Mouse (Mus musculus): ENCODE data around the gene Fbp1. TPM values are rescaled to one million over a fixed set of nuclear protein-coding genes. Genes with fewer than 3 reads are reported as not detected.

Gene Fbp1
- total RNA-seq (2014; fragmentation: Nextera tagmentation) (9.1 and 15.6 TPM in 2 replicates), total RNA-seq (2017) (16.6 and 19.3 TPM in 2 replicates)

DNA sequence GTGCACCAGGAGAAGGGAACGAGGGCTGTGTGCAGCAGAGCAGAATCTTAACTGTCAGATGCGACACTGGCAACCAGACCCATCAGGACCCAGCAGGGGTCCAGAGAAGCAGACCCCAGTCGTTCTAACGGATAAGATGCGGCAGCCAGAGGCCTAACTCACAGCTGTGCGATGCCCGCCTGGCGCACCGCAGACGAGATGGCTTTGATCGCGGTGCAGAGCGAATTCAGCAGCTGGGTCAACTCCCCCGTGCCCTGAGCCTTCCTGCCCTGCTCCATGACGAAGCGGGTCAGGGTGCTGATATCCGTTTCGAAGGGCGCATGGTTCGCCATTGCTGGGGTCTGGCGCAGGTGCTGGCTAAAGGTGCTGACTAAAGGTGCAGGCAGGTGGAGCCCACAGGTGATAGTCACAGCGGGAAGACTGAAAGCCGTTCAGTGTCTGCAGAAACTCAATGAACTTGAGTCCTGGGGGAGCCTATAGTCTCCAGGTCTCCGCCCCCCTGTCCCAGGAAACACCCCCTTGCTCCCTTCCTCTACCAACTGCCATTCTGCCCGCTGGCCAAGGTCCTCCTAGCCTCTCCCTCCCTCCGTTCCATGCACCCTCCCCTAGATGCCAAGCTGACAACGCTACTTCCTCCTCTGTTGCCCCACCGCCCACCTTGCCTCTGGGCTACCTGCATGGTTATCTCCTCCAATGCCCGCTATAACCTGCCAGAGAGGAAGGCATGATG is at the start of gene Fbp1:
Gene Fbp1 (minus strand): TSS at position 571 of the 730 bp plus-strand sequence.
- peak; percentile 93 for ATAC-seq (replicated peaks; ENCODE audit: poor library complexity, severe bottlenecking)

DNA sequence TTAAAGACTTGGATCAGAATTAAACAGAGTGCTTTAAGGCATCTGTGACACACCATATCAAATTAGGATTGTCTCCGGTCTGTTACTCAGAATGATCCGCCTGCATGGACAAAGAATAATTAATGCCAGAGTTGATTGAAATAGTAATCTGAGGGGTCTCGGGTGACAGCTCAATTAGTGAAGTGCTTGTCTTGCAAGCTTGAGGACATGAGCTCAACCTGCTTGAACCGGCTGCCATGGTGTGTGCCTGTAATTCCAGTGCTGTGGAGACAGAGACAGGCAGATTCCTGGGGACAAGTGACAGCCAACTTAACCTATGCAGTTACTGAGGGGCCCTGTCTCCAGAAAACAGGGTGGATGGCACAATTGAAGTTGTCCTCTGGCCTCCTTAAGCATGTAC is 44.4 kb upstream of the Fbp1 start:
- no peak for ATAC-seq (replicated peaks; ENCODE audit: poor library complexity, severe bottlenecking)

DNA sequence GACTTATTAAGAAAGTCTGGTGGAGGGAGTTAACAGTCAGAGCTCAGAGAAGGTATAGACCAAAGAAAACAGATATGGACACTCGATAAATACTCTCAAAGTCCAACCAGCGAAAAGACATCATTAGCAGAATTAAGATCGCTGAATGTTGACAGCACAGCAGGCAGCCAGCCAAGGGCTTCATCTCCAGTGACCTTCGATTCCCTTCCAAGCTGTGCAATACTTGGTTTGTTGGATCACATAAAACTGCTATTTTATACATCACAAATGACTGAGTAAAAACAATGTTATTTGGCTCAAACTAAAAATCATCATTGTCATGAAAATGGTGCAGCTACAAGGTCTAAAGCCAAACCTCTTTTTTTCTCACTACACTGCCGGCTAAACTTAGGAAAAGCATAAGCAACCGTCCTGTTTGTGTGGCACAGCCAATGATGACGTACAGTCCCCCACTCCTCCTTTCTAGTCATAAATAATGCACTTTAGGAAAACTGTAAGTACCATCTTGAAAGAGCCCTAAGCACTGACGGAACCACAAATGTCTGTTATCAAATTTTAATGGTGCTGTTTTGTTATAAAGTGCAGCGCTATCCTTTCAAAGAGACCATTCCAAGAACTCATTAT is 41.8 kb upstream of the Fbp1 start:
- no peak for ATAC-seq (replicated peaks; ENCODE audit: poor library complexity, severe bottlenecking)

DNA sequence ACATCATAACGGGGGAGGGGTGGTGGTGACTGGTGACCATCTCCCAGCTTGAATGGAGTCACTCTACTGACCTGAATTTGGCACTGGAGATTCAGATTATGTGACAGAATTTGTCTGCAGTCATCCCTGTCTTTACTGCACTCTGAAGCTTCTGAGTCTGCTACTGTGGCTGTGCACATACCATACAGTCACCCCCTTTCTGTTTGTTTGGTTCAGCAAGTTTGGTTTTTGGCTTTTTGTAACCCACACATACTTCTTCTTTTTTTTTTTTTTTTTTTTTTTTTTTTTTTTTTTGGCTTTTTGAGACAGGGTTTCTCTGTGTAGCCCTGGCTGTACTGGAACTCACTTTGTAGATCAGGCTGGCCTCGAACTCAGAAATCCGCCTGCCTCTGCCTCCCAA is 41.1 kb upstream of the Fbp1 start:
- ATAC-seq (replicated peaks; ENCODE audit: poor library complexity, severe bottlenecking) = peak; percentile 56

DNA sequence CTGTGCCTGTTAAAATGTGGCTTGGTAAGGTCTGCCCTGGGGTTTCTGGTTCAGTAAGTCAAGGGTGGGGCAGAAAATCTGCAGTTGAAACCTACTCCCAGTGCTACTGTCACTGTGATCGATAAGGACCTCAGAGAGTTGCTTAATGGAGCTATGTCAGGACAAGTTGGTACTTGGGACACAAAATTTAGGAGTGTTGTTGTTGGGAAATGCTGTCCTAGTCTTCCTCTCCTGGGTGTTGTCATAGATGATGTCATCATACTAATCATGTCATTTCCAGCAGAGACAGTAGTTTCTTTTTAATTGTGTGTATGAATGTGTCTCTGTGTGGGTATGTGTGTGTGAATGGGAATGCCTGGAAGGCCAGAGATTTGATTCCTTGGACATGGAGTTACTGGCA is 39.4 kb upstream of the Fbp1 start:
- ATAC-seq (replicated peaks; ENCODE audit: poor library complexity, severe bottlenecking) = peak; percentile 71

DNA sequence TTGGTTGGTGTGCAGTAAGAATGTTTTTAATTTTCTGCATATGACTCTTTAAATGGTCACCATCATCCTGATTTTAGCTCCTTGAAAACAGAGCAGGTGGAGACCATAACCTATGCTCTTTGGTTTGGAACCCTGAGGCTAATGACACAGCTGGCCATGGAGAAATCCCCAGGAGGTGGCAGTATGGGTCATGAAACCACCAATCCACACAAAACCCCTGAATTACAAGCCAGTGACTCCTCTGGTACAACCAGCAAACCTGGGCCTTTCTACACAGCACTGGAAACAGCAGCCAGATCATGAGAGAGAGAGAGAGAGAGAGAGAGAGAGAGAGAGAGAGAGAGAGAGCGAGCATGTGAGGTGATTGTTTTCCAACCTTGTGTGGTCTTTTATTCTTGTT is 38.4 kb upstream of the Fbp1 start:
- ATAC-seq (replicated peaks; ENCODE audit: poor library complexity, severe bottlenecking) = peak; percentile 79

DNA sequence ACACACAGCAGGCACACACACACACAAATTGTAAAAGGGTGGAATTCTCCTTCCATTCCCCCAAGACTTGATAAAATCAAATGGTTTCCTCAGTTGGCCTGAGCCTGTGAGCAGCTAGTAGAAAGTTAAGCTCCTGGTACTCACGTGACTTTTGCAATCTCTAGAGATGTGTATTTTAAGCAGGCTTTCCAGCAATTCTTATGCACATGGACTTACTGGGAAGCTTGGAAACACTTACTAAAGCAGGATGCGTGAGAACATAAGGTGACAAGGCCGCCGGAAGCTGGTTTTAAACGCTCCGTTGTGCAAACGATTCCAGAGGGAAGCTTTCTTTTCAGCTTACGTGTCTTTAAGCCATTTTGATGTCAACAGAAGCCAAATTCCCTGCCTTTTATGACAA is 35.1 kb upstream of the Fbp1 start:
- ATAC-seq (replicated peaks; ENCODE audit: poor library complexity, severe bottlenecking) = no peak

DNA sequence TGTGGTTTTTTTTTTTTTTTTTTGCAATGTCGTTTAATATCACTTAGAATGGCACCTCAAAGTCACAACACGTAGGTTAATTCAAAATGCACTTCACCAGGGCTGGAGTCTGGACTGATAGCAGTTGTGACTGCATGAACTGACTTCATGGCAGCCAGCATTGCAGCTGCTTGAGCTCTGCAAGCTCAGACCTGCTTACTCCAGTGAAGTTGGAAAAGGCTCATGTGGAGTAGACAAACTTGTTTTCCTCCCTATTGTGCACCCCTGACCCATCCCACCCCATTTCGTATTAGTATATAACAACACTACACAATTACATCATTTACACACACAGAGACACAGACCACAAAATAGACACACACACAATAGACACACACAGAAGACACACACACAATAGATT is 34.6 kb upstream of the Fbp1 start:
- ATAC-seq (replicated peaks; ENCODE audit: poor library complexity, severe bottlenecking) = no peak

DNA sequence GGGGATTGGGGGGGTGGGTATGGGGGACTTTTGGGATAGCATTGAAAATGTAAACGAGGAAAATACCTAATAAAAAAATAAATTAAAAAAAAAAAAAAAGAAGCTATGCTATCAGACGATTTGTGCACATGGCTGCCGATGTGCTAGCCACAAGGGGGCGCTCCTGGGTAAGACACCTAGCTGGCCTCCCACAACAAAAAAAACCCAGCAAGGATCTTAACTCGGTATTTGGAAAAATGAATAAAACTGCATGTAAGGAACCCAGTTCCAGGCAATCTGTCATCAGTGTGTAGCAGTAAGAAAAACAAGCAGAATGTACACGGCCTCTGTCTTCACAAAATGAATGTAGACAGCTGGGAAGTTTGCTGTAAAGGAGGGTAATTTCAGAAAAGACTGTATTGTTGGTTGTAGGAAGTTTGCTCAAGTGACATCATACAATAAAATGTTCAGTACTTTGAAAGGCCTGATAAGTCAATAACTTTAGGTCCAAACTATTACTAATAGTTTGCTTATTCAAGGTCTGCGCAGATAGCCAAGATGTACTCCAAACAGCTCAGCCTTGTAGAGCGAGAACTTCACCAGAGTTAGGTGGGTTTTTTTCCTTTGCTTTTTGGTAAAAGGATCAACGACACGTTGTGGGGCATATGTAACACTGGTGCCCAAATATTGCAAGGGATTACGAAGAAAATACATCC is 31.7 kb upstream of the Fbp1 start:
- ATAC-seq (replicated peaks; ENCODE audit: poor library complexity, severe bottlenecking) = peak; percentile 84

DNA sequence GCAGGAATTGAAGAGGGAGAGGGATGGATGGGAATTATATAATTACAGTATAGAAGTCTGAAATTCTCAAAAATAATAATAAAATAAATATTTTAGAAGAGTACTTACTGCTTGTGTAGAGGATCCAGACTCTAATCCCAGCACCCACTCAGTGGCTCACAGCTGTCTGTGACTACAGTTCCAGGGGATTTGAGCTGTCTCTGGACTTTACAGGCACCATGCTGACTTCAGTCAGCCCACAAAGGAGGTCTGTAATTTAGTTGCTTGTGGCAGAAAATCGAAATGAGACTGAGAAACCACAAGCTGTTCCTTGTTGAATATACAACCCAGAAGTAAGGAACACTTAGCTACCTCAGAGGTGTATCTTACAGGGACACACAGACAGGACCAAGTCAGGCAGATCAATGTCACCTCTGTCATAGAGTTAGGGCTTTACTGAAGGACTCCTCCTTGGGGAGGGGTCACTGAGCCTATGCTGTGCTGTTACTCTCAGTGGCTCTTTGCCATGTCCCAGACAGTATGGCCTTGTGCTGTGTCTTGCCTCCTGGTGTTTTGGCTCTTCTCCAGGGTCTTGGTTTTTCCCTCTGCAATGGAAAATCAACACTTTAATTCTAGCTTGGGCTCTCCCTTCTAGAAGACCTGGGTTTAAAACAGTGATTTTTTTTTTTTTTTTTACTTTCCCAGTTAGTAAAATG is 29.5 kb upstream of the Fbp1 start:
- no peak for ATAC-seq (replicated peaks; ENCODE audit: poor library complexity, severe bottlenecking)

DNA sequence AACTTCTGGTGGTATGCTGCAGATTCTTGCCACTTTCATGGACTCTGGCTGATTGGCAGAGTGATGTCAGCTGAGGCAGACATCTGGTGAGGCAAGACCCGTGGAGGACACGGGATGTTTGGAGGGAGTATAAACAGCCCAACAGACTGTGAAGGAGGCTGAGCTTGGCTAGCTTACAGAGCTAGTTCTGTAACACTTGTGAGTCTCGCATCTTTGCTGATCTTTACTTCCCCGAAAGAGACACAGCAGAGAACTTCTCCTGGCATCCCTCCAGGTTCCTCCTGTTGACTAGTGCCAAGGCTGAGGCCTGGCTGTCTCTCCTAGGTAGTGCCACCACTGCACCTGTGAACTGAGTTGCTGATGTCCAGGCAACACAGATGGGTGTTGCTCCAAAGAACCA is 28.6 kb upstream of the Fbp1 start:
- ATAC-seq (replicated peaks; ENCODE audit: poor library complexity, severe bottlenecking) = peak; percentile 33; the same call in 1 of the 2 replicates

DNA sequence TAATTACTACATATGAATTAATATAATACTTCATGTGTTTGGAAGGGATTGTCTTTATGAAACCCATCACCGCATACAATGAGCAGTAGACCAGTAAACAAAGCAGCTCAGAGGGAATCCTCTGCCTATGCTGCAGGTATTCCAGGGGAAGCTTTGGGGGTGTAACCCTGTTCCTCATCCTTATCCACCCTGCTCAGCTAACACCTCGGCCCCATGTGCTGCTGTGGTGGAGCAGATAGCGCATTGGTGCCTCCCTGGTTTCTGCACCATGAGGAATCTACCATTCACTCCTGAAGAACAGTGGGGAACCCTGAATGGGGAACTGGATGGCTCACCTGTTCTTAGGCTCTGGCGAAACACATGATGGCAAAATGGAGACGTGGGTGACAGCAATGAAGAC is 23.5 kb upstream of the Fbp1 start:
- no peak for ATAC-seq (replicated peaks; ENCODE audit: poor library complexity, severe bottlenecking)

DNA sequence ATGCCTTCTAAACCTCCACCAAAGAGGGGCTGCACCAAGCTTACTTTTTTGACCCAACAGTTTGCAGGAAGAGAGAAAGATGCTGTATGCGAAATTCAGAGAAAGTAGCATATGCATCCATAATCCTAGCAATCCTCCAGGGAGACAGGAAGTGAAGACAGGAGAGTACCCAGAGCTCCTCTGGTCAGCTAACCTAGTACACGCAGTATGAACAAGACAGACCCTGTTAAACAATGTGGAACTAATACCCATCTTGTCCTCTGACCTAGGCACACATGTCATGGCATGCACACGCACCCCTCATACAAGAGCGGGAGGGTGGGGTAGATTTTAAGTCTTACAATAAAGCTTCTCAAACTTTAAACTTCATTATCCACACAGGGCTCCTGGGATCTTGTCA is 22.1 kb upstream of the Fbp1 start:
- ATAC-seq (replicated peaks; ENCODE audit: poor library complexity, severe bottlenecking) = no peak

DNA sequence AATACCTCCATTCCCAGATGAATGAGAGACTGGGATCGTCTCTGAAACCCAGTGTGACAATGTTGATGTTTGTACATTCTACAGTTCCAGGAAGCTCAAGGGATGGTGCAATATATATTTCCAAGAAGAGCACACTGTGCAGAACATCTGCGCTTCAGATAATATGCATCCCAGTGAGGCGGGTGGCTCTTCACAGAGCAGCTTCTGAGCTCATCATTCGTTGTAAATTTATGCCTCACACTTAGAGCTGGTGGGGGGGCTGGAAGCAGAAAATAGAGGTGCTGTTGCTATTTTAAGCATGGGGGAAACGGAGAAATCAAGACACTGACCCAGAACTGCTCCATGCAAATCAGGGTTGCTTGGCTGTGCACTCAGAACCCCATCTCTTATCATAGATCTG is 21.7 kb upstream of the Fbp1 start:
- no peak for ATAC-seq (replicated peaks; ENCODE audit: poor library complexity, severe bottlenecking)

DNA sequence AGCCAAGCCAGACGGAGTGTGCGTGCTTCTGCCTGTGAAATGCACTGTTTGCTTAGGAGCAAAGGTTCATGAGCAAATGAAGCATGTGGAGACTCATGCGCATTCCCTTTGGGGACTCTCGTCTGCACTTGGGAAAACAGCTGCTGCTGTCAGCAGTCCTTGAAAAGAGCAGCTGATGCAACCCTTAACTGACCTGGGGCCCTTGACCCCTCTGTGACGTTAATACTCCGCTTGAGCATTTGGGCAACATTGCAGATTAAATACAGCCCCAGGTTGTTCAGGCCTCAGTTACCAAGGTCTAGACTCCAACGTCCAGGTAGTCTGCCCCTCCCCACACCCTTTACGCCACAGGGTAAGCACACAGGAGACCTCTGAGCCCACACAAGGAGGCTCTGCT is 20.1 kb upstream of the Fbp1 start:
- no peak for ATAC-seq (replicated peaks; ENCODE audit: poor library complexity, severe bottlenecking)

DNA sequence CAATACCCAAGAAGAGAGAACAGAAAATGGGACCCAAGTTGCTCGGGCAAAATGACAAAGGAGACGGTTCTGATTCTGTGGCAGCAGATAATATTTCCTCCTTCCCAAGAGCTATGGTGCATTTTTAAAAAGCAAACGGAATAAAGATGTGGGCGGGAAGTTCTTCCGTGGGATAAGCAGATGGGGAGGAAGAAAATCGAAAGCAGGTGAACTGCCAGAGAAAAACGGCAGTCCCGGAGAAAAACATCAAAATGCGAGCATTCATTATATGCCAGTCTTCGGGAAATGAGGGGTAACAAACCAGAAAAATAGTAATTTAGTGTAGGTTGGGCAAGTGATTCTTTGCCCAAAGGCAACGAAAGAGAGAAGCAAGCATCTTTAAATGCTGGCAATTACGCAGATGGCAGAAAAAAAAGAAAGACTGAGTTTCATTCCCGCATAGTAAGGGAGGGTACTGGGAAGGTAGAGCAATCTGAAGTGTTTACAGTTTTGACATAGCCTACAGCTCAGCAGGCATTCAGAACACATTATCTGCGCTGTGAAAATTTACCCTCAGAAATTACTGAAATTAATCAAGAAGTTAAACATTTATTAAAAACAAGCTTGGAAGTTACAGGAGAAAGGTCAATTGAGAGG is 19.6 kb upstream of the Fbp1 start:
- ATAC-seq (replicated peaks; ENCODE audit: poor library complexity, severe bottlenecking) = no peak

DNA sequence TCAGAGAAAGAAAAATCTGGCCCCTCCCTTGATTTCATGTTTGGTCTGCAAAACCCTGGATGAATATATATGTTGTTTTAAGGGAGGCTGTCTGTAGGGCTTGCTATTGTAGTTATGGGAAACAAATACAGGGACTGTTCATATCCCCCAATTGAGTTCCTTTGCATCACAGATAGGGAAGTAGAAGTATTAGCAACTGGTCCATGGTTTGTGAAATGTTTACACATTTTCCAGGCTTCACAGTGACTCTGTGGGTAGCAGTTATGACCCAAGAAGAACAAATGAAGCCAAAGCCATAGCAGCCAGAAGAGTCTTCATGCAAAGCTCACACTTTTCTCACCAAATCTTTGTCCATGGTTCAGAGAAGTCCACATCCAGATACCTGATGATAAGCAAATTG is 13.1 kb upstream of the Fbp1 start:
- peak; percentile 62 for ATAC-seq (replicated peaks; ENCODE audit: poor library complexity, severe bottlenecking)

DNA sequence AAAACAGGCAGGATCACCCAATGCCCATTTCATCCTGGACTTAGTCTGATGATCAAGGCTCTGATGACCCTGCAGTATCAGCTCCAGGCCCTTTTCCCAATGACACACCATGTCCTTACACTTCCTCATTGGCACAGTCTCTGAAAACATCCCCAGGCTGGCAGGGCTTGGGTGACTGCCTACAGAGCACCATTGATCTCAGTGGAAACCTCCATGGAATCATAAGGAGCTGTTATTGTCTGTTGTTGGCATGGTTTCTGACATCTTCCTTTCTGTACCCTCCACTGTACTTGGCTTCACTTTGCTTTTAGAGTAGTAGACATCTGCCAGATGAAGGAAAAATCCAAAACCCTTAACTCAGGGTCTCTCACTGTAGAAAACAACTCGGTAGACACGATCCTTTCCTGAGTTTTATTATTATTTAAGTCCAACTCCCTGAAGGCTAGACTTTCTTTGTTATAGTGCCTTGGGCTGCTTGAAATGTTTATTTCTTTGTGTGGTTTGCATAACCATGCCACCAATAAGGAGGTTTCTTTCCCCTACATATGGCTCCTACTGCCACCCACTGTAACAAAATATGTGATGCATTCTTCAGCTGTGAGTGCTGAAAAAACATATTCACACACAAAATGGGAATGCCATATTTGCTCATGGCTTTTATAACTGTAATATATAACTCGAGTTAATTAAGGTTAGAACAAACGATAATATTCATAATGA is 10.0 kb upstream of the Fbp1 start:
- no peak for ATAC-seq (replicated peaks; ENCODE audit: poor library complexity, severe bottlenecking)

DNA sequence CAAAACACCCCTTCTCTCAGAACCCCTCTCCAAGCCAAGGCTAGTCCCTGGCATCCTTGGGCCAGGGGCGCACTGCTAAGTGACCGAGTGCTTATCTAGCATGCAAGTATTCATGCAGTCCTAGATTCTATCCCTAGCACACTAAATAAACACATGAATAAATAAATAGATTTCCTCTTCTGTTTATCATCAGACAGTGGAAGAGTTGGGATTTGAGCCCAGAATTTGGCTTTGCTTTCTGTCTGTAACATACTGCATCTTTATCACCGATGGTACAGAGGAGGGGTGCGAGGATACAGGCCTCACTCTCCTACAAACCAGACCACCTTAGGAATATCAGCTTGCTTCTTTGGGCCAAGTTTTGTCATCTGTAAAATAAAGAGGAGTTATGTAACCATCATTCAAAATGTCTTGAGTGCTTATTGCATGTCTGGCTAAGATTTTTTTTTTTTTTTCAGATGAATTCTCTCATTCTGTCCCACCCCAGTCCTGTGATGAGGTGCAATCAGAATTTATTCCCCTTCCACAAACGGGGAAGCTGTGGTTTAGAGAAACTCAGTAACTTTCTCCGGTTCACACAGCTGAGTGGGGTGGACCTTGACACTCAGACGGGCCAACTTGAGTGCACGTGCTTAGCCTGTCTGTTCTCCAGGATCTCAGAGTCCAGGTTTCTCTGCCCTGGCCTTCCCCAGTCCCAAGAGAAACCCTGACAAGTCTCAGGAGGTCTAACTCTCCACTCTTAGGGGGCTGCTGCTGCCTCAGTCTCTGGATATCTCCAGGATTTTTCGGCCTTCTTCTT is 5.2 kb upstream of the Fbp1 start:
- ATAC-seq (replicated peaks; ENCODE audit: poor library complexity, severe bottlenecking) = peak; percentile 87

Data from granulocyte monocyte progenitor cell, adult 5-6 weeks (primary cell).